Mouse (Mus musculus): ENCODE data around the gene Runx2.

Runx2 gene

DNA sequence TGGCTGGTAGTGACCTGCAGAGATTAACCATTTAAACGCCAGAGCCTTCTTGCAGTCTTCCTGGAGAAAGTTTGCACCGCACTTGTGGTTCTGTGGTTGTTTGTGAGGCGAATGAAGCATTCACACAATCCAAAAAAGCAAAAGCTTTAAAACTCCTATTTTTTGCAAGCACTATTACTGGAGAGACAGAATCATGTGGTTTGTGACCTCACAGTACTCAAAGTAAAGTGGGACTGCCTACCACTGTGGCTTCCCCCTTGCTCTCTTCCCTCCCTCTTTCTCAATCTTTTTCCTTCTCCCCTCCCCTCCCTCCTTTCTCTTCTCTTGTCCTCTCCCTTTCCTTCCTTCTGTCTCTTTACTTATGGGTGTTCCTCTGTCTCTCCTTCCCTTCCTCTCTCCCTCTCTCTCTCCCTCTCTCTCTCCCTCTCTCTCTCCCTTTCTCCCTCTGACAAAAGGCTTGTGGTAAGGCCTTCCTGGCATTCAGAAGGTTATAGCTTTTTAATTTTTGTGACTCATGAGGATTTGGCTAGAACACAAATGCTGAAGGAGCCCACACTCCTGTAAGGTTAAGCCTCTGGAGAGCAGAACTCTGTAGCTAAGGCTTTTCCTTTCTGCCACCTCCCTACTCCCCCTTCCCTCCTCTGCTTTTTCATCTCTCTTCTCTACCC lies at the start of gene Runx2:
Gene Runx2 (minus strand): TSS at position 290 of the 668 bp plus-strand sequence.
- DNase-seq (ENCODE audit: low read depth, low spot score): no peak

DNA sequence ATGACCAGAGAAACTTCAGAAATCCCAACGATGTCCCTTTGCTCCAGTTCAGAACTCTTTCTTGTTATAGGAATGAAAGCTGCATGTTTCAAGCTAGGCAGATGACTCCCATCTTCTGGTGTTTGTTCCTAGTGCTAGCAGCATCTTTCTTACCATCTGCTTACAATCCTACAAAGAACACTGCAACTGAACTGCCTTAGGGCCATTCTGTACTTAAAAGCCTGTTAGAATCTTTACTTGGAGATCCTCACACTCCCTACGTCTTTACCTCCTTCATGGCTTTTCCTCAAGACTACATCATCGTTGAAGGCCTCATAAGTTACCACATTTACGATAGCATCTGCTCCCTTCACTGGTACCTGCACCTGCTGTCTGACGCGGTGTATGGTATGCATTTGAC lies 48.6 kb upstream of the Runx2 start:
- no peak for DNase-seq (ENCODE audit: low read depth, low spot score)

GRCm38 (mm10) chr17:44842184-44842583 lies 27.6 kb upstream of the Runx2 start:
- no peak for DNase-seq (ENCODE audit: low read depth, low spot score)

- DNase-seq (ENCODE audit: low read depth, low spot score): no peak
Observed at GRCm38 (mm10) chr17:44831201-44831600, 16.6 kb upstream of the Runx2 start.

GRCm38 (mm10) chr17:44829587-44829986 lies 15.0 kb upstream of the Runx2 start:
- no peak for DNase-seq (ENCODE audit: low read depth, low spot score)

- DNase-seq (ENCODE audit: low read depth, low spot score): no peak
Observed at GRCm38 (mm10) chr17:44827964-44828363, 13.4 kb upstream of the Runx2 start.

GRCm38 (mm10) chr17:44827124-44827523 lies 12.5 kb upstream of the Runx2 start:
- no peak for DNase-seq (ENCODE audit: low read depth, low spot score)

DNA sequence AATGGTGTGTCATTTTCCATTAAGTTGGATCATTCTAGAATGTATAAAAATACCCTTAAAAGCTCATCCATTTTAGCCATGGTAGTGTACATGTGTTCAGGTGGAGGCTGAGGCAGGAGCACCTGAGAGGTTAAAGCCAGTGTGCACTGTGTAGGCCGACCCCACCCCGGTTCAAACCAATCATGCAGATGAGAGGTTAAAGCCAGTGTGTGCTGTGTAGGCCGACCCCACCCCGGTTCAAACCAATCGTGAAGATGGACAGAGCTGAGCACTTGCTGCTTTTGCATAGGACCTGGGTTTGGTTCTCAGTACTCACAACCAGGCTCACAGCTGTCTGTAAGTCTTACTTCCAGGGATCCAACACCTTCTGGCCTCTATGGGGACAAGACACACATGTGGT lies 7.3 kb upstream of the Runx2 start:
- no peak for DNase-seq (ENCODE audit: low read depth, low spot score)

DNA sequence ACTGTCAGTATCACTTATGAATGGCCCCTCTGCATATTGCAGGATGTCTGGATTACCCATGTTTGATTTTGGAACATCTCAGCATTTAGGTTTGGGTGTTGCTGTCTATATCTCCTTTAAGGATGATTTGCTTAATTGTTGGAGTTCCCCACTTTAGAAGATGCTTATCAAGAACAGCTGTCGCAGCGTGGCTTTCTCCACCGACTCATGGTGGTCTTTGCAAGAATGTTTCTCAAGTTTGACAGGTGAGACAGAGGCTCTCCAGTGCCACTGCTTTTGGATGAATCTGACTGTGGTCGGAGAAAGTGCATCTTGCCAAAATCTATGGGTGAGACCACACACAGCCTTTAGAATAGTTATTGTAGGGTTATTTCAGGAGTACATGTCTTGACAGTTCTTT lies 5.2 kb upstream of the Runx2 start:
- DNase-seq (ENCODE audit: low read depth, low spot score): no peak

DNA sequence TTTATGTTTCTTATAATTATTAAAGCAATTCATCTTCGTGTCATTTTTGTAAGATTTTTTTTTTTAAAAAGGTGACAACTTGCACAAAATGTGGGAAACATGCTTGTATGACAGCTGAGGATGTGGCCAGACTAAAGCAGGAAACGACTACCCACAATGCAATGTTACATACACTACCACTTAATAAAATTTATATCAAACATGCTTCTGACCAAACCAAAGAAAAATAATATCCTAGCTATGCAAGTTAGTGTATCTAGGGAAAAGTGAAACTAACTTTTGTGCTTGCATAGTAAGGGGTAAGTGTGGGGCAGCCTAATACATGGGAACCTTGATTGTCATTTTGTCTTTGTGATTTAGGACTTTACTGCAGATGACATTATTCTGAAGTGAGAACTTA lies 4.2 kb upstream of the Runx2 start:
- peak; percentile 12 for DNase-seq (ENCODE audit: low read depth, low spot score)

DNA sequence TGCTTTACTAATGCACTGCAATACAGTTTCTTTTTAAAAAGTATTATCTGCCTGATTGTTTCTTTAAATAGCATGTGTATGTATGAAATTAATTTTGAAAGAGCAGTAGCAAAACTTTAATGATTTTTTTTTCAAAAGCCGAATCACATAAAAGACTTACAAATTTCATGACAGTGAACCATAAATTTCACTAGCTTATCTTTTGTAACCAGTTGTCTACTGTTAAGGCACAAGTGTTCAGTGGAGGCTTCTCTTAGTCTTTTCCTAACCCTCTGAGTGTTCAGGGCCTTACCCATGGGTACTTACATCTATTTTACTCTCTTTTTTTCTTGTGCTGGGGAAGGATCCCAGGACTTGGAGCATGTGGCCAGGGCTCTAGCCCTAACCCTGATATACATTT lies 7.6 kb downstream of the Runx2 start:
- DNase-seq (ENCODE audit: low read depth, low spot score): no peak

DNA sequence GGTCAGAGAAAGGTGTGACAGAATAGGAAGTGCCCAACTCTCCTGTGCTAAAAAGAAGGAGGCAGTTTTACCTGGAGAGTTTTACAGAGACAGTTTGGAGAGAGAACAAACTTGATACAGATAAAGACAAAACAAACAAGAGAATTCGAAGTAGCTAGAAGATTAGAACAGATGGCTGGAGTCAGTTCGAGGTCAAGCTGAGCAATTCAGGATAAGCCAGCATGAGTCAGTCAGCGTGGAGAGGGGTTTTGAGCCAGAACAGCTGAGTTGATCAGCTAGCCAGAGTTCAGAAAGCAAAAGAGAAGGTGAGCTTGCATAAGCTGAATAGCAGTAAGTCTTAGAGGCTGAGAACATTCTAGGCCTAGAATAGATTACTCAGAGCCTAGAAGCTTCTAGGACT lies 17.3 kb downstream of the Runx2 start:
- no peak for DNase-seq (ENCODE audit: low read depth, low spot score)

- DNase-seq (ENCODE audit: low read depth, low spot score): no peak
Observed at GRCm38 (mm10) chr17:44792218-44792917, 22.2 kb downstream of the Runx2 start.

DNA sequence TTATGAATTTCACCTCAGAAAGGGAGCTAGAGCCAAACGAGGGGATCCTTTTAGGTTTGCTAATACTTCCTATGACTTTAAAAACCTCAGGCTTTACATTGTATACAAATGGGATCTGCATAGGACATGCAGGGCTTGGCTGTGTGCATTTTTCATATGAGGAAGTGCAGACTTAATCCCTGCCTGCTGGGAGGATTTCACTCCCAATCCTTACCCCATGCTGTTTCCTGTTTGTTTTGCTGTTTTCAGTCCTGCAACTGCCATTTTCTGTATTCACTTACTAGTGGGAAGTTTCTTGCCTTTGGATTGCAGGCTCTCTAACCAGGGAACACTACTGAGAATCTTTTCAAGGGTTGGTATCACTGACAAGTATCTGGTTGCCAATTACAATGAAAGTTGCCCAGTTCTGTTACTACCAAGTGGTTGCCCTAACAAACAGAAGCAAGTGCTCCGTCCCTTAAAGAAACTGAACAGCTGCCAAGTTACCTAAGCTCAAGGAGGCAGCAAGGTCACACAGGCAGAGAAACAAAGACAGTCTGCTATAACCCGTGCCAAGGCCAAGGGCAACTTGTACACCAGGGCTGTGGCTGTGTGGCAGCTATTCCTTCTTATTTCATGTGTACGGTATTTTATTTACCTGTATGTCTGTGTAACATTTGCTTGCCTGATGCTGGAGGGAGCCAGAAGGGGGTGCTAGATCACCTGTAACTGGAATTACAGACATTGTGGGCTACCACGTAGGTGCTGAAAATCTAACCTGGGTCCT lies 25.4 kb downstream of the Runx2 start:
- no peak for DNase-seq (ENCODE audit: low read depth, low spot score)

GRCm38 (mm10) chr17:44783143-44783542 lies 31.5 kb downstream of the Runx2 start:
- DNase-seq (ENCODE audit: low read depth, low spot score): no peak

GRCm38 (mm10) chr17:44782366-44782765 lies 32.2 kb downstream of the Runx2 start:
- no peak for DNase-seq (ENCODE audit: low read depth, low spot score)

GRCm38 (mm10) chr17:44780353-44780752 lies 34.2 kb downstream of the Runx2 start:
- no peak for DNase-seq (ENCODE audit: low read depth, low spot score)

GRCm38 (mm10) chr17:44778141-44778540 lies 36.5 kb downstream of the Runx2 start:
- DNase-seq (ENCODE audit: low read depth, low spot score): no peak

- peak; percentile 86 for DNase-seq (ENCODE audit: low read depth, low spot score)
Observed at GRCm38 (mm10) chr17:44777337-44777804, 37.2 kb downstream of the Runx2 start.

- DNase-seq (ENCODE audit: low read depth, low spot score): peak; percentile 99
Observed at GRCm38 (mm10) chr17:44776738-44777270, 37.8 kb downstream of the Runx2 start, which contains the start of gene Supt3. Supt3 (plus strand) TSS chr17:44777152.

DNA sequence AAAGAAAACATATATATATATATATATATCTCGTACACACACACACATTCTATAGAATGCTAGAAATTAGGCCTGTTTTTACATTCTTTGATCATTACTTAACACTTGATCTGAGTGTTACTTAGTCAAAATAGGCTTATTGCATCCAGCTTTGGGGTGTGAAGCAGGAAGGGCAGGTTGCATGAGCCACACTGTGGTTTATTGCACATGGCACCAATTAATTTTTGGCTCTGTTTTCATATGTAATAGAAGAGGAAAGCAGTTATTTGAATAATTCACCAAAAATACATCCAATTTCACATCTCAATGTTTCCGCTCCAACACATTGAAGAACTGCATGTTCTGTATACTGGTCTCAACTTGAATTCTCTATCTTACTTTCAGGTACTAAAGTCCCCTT lies 42.0 kb downstream of the Runx2 start:
- no peak for DNase-seq (ENCODE audit: low read depth, low spot score)

DNA sequence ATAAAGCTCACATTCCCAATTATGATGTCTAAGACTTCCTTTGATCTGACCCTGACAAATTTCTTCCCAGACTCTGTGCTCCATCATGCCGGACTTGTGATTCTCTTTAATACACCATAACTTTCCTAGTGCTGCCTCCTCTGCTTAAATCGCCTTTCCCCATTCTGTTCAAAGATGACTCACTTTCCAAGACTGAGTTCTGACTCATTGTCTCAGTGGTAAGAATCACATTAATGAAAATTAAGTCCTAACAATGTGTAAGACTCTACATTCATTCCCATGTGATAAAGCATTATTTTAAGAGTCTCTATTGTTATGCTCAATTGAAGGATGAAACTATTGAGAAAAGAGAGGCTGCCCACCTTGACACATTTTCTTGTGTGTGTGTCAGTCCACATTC lies 43.7 kb downstream of the Runx2 start:
- DNase-seq (ENCODE audit: low read depth, low spot score): no peak

All from CD4-positive, CD25-positive, alpha-beta regulatory T cell, adult 2 months (primary cell).